Mouse (Mus musculus): ENCODE measurements at regions not wholly inside any gene's neighbourhood (a gene's known extent, or its start where the extent isn't known, plus 50 kb on each side); places are given as distances from the start of the nearest gene placed in this dataset.

DNA sequence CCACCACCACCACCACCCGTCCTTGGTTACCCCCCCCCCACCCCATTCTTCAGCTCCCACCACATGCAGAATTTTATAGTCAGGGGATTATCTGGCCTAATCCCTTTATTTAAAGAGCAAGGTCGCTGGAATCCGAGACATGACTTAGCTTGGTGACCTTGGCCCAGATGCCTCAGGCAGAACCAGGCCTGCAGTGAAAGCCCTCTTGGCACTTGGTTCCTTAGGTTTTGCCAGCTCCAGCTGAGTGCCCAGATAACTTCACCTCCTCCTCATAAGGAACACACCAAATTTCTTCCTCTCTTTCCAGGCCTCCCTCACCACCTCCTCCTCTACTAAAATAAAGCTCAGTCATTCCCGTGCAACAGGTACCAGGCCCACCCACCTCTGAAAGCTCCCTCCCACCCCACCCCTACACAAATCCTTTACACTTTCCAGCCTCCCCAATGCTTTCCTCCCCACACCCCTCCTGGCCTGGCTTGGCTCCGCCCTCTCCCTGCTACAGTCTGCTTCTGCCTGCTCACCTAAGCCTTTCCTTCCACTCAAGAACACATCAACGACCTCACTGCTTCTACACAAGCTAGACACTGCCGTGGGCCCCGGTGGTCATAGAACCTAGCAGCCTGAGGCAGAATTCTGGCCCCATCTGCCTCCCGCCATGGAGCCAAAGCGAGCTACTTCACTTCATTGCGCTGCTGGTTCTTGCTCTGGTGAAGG lies 131.5 kb upstream of the Zfp703 start:
- H3K9me3 ChIP-seq (ENCODE audit: control insufficient read depth, low read length) = no peaks in the 10 kb centered on the region
- peaks cover 23% of the 10 kb centered on the region for H3K4me1 ChIP-seq (ENCODE audit: control insufficient read depth, insufficient read depth, low read length)
- no peaks in the 10 kb centered on the region for H3K27me3 ChIP-seq (ENCODE audit: control insufficient read depth, insufficient read depth, low read length)
- H3K27ac ChIP-seq (ENCODE audit: low read depth, low read length) = no peak overlapping the region
- WGBS = 68% methylated on average over 11 of the region's 11 CpGs
- H3K9ac ChIP-seq (ENCODE audit: low read depth, low read length) = no peak overlapping the region
- no peak for ATAC-seq (ENCODE audit: low FRiP score, low TSS enrichment)
- no peaks in the 10 kb centered on the region for H3K36me3 ChIP-seq (ENCODE audit: control insufficient read depth, insufficient read depth, low read length)
- H3K4me3 ChIP-seq (ENCODE audit: low read length) = no peak overlapping the region
- no peak overlapping the region for H3K4me2 ChIP-seq (replicated peaks; ENCODE audit: low read depth, low read length)

- Histone ChIP-seq H3K36me3 (ENCODE audit: control insufficient read depth, insufficient read depth, low read length) (no peaks in the 10 kb centered on the region), H3K9me3 (ENCODE audit: control insufficient read depth, low read length) (no peaks in the 10 kb centered on the region), H3K27me3 (ENCODE audit: control insufficient read depth, insufficient read depth, low read length) (no peaks in the 10 kb centered on the region), H3K4me1 (ENCODE audit: control insufficient read depth, insufficient read depth, low read length) (peaks cover 26% of the 10 kb centered on the region), H3K4me3 (ENCODE audit: low read length) (no peak overlapping the region), H3K9ac (ENCODE audit: low read depth, low read length) (no peak overlapping the region), H3K27ac (ENCODE audit: low read depth, low read length) (no peak overlapping the region), H3K4me2 (replicated peaks; ENCODE audit: low read depth, low read length) (no peak overlapping the region)
- 72% methylated on average over 9 of the region's 9 CpGs for WGBS
- ATAC-seq (ENCODE audit: low FRiP score, low TSS enrichment) = no peak
These were observed 130.1 kb upstream of the Zfp703 start for GRCm38 (mm10) chr8:26847009-26847408.

- no peaks in the 10 kb centered on the region for H3K36me3 ChIP-seq (ENCODE audit: control insufficient read depth, insufficient read depth, low read length)
- H3K4me2 ChIP-seq (replicated peaks; ENCODE audit: low read depth, low read length) = no peak overlapping the region
- peak overlapping the region; percentile 14; the same call in 1 of the 2 replicates for H3K27ac ChIP-seq (ENCODE audit: low read depth, low read length)
- peaks cover 31% of the 10 kb centered on the region for H3K4me1 ChIP-seq (ENCODE audit: control insufficient read depth, insufficient read depth, low read length)
- H3K9me3 ChIP-seq (ENCODE audit: control insufficient read depth, low read length) = no peaks in the 10 kb centered on the region
- 29% methylated on average over 17 of the region's 17 CpGs for WGBS
- no peaks in the 10 kb centered on the region for H3K27me3 ChIP-seq (ENCODE audit: control insufficient read depth, insufficient read depth, low read length)
- H3K9ac ChIP-seq (ENCODE audit: low read depth, low read length) = no peak overlapping the region
- peak; percentile 67; the same call in 1 of the 2 replicates for ATAC-seq (ENCODE audit: low FRiP score, low TSS enrichment)
- H3K4me3 ChIP-seq (ENCODE audit: low read length) = no peak overlapping the region
These were observed 128.9 kb upstream of the Zfp703 start for GRCm38 (mm10) chr8:26848098-26848772.

DNA sequence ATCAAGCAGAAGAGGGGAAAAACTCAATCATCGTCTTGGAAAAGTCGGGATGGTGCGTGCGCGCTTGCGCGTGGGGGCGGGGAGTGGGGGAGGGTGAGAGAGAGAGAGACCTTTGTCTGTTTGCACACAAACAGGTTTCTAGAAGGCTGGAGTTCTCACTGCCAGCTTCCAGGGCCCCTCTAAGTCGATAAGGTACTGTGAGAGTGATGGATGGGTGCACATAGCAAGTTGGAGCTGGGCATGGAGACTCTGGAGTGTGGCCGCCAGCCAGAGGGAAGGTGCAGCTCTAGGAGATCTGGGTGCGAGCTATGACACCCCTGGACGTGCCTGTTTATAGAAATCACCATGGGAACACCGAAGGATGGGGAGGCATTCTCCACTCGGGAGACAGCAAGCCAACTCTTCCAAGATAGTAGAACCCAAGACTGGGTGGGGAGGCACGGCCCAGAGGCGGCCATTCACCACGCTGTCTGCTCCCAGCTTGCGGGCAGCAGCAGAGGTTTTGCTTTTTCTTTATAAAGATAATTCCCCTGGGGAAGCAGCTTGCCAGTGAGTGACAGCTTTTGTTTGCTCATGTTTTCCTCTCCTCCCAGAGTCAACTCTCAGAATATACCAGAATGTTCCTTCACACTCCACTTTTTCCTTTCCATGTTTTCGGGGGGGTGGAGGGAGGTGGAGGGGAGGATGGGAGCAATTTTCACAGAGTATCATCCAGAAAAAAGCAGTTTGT lies 128.0 kb upstream of the Zfp703 start:
- WGBS = 65% methylated on average over 19 of the region's 19 CpGs
- no peak overlapping the region for H3K4me2 ChIP-seq (replicated peaks; ENCODE audit: low read depth, low read length)
- no peaks in the 10 kb centered on the region for H3K36me3 ChIP-seq (ENCODE audit: control insufficient read depth, insufficient read depth, low read length)
- H3K9ac ChIP-seq (ENCODE audit: low read depth, low read length) = no peak overlapping the region
- peaks cover 32% of the 10 kb centered on the region for H3K4me1 ChIP-seq (ENCODE audit: control insufficient read depth, insufficient read depth, low read length)
- no peaks in the 10 kb centered on the region for H3K9me3 ChIP-seq (ENCODE audit: control insufficient read depth, low read length)
- H3K4me3 ChIP-seq (ENCODE audit: low read length) = no peak overlapping the region
- H3K27ac ChIP-seq (ENCODE audit: low read depth, low read length) = no peak overlapping the region
- no peaks in the 10 kb centered on the region for H3K27me3 ChIP-seq (ENCODE audit: control insufficient read depth, insufficient read depth, low read length)
- no peak for ATAC-seq (ENCODE audit: low FRiP score, low TSS enrichment)

DNA sequence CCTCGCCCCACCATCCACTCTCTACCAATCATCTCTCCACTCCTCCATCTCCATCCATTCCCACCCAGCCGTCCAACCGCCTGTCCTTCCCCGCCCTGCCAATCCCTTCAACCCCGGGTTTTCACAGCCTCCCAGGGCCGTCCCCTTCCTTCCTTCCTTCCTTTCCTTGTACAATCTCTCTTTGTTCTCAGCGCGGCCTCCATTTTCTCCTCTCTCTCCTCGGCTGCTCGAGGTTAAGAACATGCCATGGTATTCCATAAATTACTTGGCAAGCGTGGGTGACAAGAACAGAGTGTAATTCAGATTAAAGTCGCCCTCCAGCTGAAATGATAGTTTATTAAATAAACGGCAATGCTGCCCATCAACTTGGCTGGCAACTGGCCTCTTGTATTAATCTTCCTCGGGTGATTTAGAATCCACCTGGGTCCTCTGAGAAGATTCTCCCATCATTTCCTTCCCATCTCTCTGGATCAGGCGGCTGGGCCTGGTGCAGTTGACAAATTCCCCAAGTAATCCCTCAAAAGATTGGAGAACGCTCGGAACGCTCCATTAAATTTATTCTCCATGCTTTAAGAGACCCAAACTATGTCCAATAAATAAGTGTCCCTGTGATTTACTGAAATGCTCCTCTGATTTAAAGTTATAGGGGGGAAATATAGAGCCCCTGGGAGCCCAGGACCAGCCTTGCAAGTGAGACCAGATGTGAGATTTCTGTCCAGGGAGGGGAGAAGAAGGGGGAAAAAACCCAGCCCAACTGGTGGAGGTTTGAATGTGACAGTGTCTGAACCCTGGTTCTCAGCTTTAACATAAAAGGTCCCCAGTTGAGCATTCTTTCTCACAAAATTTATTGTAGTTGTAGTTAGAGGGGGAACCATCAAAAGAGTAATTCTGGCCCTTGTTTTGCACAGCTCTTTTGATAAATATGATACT lies 125.0 kb upstream of the Zfp703 start:
- ATAC-seq (ENCODE audit: low FRiP score, low TSS enrichment) = peak; percentile 32; the same call in 1 of the 2 replicates
- 40% methylated on average over 18 of the region's 18 CpGs for WGBS
- no peak overlapping the region for H3K4me2 ChIP-seq (replicated peaks; ENCODE audit: low read depth, low read length)
- peaks cover 30% of the 10 kb centered on the region for H3K4me1 ChIP-seq (ENCODE audit: control insufficient read depth, insufficient read depth, low read length)
- H3K9me3 ChIP-seq (ENCODE audit: control insufficient read depth, low read length) = no peaks in the 10 kb centered on the region
- H3K27me3 ChIP-seq (ENCODE audit: control insufficient read depth, insufficient read depth, low read length) = no peaks in the 10 kb centered on the region
- H3K27ac ChIP-seq (ENCODE audit: low read depth, low read length) = no peak overlapping the region
- H3K4me3 ChIP-seq (ENCODE audit: low read length) = no peak overlapping the region
- H3K9ac ChIP-seq (ENCODE audit: low read depth, low read length) = no peak overlapping the region
- H3K36me3 ChIP-seq (ENCODE audit: control insufficient read depth, insufficient read depth, low read length) = no peaks in the 10 kb centered on the region

- WGBS = 25% methylated on average over 8 of the region's 8 CpGs
- Histone ChIP-seq H3K9me3 (ENCODE audit: control insufficient read depth, low read length) (no peaks in the 10 kb centered on the region), H3K4me3 (ENCODE audit: low read length) (no peak overlapping the region), H3K36me3 (ENCODE audit: control insufficient read depth, insufficient read depth, low read length) (no peaks in the 10 kb centered on the region), H3K27ac (ENCODE audit: low read depth, low read length) (no peak overlapping the region), H3K9ac (ENCODE audit: low read depth, low read length) (no peak overlapping the region), H3K4me1 (ENCODE audit: control insufficient read depth, insufficient read depth, low read length) (peaks cover 29% of the 10 kb centered on the region), H3K4me2 (replicated peaks; ENCODE audit: low read depth, low read length) (no peak overlapping the region), H3K27me3 (ENCODE audit: control insufficient read depth, insufficient read depth, low read length) (no peaks in the 10 kb centered on the region)
- ATAC-seq (ENCODE audit: low FRiP score, low TSS enrichment) = no peak
These were observed 124.2 kb upstream of the Zfp703 start for GRCm38 (mm10) chr8:26852921-26853320.

DNA sequence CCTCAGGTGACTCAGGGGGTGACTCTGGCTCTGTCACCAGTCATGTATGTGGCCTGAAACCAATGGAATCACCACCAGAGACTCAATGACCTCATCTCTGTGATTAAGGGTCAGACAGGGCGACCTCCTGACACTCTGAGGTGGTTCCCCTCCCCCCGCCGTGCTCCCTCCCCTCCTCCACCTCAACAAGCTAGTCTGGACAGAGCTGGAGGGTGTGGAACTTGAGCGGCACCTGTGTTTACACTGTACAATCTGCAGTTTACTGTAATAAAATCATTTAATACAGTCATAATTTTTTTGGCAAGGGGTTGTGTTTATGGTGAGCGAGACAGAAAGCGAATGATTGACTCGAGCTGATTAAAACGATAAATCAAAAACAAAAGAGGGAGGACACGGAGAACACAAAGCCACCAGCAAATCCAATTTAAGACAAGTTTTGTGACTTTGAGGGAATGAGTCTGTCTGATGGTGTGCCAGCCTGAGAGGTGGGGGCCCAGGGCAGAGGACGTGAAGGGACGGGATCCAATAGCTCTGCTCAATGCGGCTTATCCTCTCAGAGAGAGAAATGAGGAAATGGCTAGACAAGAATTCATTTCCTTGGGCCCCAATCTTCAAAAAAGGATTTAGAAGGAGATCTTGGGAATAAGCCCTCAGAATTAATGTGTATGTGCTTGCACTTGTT lies 122.4 kb upstream of the Zfp703 start:
- Histone ChIP-seq H3K27ac (ENCODE audit: low read depth, low read length) (no peak overlapping the region), H3K4me2 (replicated peaks; ENCODE audit: low read depth, low read length) (no peak overlapping the region), H3K4me1 (ENCODE audit: control insufficient read depth, insufficient read depth, low read length) (peaks cover 15% of the 10 kb centered on the region; the same call in 1 of the 2 replicates), H3K4me3 (ENCODE audit: low read length) (no peak overlapping the region), H3K9me3 (ENCODE audit: control insufficient read depth, low read length) (no peaks in the 10 kb centered on the region), H3K9ac (ENCODE audit: low read depth, low read length) (no peak overlapping the region), H3K36me3 (ENCODE audit: control insufficient read depth, insufficient read depth, low read length) (no peaks in the 10 kb centered on the region), H3K27me3 (ENCODE audit: control insufficient read depth, insufficient read depth, low read length) (no peaks in the 10 kb centered on the region)
- WGBS = 59% methylated on average over 12 of the region's 12 CpGs
- ATAC-seq (ENCODE audit: low FRiP score, low TSS enrichment) = no peak

- Histone ChIP-seq H3K4me2 (replicated peaks; ENCODE audit: low read depth, low read length) (no peak overlapping the region), H3K9me3 (ENCODE audit: control insufficient read depth, low read length) (no peaks in the 10 kb centered on the region), H3K36me3 (ENCODE audit: control insufficient read depth, insufficient read depth, low read length) (no peaks in the 10 kb centered on the region), H3K27me3 (ENCODE audit: control insufficient read depth, insufficient read depth, low read length) (no peaks in the 10 kb centered on the region), H3K4me3 (ENCODE audit: low read length) (no peak overlapping the region), H3K4me1 (ENCODE audit: control insufficient read depth, insufficient read depth, low read length) (peaks cover 15% of the 10 kb centered on the region; the same call in 1 of the 2 replicates), H3K9ac (ENCODE audit: low read depth, low read length) (no peak overlapping the region), H3K27ac (ENCODE audit: low read depth, low read length) (no peak overlapping the region)
- WGBS = 79% methylated on average over 6 of the region's 6 CpGs
- ATAC-seq (ENCODE audit: low FRiP score, low TSS enrichment) = no peak
These were observed 121.9 kb upstream of the Zfp703 start for GRCm38 (mm10) chr8:26855256-26855655.
